Mouse (Mus musculus): ENCODE data around the gene Jaml. TPM values are rescaled to one million over a fixed set of nuclear protein-coding genes. Genes with fewer than 3 reads are reported as not detected.
"Not testable (repeated sequence)": the region's sequence is repeated elsewhere in the genome, so short reads cannot be mapped to it uniquely, and the experiment has no call there.

Jaml gene
- under 1 TPM; 0.26 to 0.84 TPM for total RNA-seq (2021)

DNA sequence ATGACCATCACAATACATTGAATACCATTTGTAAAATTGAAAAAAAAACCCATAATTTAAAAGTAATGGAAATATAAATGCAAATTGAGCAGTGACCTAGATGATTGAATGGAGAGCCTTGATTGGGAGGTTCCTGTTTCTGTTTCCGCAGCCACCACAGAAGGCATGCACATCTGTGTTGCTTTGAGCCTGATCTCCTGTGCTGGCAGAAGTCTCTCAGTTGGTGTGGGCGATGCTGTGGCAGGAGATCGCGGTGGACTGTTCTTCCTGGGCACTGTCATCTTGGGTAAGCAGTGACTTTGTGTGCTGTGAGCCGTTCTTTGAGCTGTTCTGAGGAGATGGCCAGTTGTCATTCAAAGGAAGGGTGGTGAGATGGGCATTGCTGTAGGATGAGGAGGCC lies at the start of gene Jaml:
Jaml (plus strand) TSS at position 173 of the 400 bp plus-strand sequence.
- intact Hi-C loops (cut with DNase I), result no loop called here
- DNase-seq (ENCODE audit: low spot score), result no peak

DNA sequence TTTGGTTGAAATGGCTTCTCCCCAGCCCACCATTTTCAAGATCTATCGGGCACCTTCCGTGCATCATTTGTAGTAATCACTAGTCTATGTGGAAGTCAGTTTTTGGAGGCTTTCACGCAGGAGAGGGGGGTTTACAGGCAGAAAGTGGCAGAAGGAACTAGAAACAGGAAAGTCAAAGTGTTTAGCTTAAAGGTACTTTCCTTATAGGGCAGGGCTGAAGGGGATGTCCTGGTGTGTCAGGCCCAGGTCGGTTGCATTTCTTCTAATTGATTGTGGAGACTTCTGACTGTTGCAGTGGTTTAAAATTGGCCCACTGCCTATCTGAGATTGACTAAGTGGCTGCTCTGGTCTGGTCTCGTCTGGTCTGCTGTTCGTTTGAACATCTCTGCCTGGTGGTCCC lies 48.6 kb upstream of the Jaml start:
- DNase-seq (ENCODE audit: low spot score), result no peak
- intact Hi-C loops (cut with DNase I), result no loop called here

DNA sequence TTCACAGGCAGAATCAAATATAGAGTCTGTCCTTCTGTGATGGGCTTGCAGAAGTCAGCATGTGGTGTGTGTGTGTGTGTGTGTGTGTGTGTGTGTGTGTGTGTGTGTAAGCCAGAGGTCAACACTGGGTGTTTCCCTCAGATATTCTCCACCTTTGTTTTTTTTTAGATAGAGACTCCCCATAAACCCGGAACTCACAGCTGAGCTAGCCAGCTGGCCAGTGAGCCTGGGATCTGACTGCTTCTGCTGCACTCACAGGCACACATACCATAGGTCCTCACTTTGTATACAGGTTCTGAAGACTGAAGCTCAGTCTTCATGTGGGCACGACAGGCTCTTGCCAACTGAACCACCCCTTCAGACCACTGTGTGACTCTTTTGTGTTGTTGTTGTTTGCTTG lies 46.7 kb upstream of the Jaml start:
- DNase-seq (ENCODE audit: low spot score), result no peak
- intact Hi-C loops (cut with DNase I), result no loop called here

DNA sequence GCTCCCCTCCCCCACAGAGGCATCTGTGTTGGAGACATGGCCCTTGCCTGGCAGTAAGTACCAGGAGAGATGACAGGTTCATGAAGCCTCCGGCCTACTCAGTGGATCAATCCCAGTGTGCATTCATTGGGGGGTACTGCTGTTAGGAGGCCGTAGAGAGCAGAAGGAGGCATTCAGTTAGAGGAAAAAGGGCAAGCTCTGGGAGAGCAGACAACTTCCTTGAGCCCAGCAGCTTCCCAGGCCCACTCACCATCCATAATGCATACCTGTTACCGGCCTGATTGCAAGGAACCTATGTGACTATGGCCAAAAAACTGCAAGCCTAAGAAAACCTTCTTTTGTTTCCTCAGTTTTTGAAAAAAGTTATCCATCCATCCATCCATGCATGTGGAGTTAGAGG lies 44.5 kb upstream of the Jaml start:
- DNase-seq (ENCODE audit: low spot score), result no peak
- intact Hi-C loops (cut with DNase I), result no loop called here

DNA sequence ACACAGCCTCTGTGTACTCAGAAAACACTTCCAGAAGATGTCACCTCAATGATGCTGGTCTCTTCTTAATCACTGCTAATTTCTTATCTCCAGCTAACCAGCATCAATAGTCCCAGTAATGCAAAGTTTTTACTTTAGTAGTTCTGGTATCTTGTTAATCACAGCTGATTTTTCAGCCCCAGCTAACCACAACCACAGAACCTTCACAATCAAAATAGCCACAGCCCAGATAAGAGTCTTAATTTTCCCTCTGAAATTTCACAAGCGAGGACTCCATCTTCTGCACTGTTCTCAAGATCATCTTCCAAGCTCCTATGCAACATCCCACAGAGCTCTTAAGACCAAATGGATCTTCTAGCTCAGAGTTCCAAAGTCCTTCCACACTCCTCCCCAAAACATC lies 41.2 kb upstream of the Jaml start:
- intact Hi-C loops (cut with DNase I); DNase-seq (ENCODE audit: low spot score): not testable (repeated sequence)

DNA sequence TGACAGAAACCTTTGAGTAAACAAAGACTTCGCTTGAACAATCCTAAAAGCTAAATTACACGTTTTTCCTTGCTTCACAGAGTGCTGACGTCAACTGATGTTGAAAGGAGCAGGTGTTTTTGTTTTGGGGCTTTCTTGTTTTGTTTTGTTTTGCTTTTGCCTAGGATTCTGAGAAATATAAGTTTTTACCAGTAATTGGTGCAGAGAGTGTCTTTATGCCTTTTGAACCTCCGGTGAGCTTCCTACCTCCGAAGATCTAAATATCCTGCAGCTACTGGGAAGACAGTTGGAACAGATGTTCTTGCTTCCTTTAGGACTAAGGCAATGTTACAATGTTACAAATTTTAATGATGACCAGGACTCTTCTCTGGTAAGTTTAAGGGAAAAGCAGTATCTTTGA lies 39.5 kb upstream of the Jaml start, which contains the start of gene Mpzl2:
Mpzl2 (plus strand) TSS at position 301 of the 400 bp plus-strand sequence.
- DNase-seq (ENCODE audit: low spot score), result no peak
- intact Hi-C loops (cut with DNase I), result no loop called here

DNA sequence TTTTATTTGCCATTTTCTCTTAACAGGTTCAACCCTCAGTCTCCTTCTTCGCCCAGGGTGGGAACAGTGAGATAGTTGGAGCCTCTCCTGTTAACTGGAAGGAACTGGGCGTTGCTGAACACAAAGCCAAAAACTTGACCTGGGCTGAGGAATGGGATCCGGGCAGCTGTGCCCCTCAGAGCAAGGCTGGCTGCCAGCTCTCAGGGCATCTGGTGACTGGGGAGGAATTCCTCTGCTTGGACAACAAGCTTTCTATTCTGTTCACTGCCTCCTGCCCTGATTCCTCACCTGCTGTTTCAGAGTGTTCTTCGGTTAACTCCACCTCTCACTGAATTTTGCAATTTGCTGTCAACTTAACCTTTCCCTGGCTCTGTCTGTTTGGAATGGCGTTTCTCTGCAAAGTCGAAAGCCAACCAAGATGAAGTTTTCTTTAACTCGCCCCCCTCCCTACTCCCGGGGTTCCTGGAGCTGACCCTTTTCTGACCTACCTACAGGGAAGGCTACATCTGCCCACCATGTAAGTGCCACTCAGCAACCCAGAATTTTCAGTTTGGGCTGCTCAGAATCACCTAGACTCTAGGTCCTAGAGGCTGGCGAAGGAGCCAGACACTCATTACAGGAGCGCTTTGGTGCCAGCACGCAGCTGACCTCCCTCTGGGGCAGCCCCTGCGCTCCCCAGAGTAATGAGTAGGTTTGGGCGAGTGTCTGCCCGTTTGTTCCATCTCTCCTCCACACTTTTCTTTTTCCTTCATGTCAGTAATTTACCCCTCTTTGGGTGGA lies 38.7 kb upstream of the Jaml start:
- DNase-seq (ENCODE audit: low spot score), result no peak
- intact Hi-C loops (cut with DNase I), result no loop called here

DNA sequence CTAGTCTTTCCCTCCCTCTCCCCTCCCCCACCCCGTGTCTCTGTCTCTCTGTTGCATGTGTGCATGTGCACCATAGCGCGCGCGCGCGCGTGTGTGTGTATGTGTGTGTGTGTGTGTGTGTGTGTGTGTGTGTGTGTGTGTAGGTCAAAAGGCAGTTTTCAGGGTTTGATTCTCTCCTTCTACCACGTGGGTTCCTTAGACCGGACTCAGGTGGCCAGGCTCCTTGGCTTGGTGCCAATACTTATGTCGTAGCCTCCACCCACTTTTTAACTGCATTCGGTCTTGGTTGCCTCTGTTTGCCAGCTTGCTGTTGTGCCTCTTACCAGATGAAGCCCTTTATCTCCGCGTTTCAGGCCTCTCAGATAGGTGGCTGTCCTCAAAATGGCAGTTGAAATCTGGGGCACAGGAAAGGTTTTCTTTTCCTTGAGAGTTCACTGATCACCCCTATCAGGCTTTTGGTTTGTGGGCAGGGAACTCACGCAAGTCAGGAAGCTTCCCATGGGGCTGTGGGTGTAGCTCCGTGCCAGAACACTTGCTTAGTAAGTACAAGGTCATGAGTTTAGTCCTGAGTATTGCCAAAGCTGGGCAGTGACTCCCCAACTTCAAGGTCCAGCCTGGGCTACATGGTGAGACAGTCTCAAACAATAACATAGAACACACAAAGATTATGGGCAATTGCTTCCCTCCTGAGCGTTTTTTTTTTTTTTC lies 37.7 kb upstream of the Jaml start:
- intact Hi-C loops (cut with DNase I), result no loop called here
- no peak for DNase-seq (ENCODE audit: low spot score)

DNA sequence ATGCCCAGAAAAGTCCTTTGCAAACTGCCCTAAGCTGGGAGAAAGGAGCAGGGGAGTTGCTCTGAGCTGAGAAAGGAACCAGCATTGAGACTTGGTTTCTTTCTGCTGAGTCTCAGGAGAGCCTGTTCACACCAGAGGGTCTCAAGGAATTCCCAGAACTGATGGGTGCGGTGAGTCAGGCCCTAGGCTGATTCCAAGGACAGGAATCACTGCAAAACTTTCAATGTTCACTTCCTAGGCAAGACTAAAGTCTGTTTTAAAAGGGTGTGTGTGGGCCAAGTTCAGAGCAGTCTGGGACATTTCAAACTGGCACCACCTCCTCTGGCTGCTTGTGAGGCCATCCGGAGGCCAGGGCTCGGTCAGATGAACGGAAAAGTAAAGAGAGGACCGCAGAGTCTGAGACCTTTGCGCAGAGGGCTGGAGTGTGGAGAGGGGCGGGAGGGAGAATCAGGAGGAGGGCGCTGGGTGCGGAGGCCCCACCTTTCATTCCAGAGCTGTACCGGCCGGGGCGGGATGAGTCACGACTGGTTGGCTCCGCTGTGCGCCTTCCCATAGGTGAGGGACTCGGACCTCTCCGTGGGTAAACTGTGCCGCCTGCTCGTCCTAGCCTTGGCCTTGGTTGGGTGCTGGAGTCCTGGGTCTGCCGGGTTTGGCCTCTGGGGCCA lies 36.8 kb upstream of the Jaml start:
- DNase-seq (ENCODE audit: low spot score), result peak; percentile 13
- intact Hi-C loops (cut with DNase I), result no loop called here

DNA sequence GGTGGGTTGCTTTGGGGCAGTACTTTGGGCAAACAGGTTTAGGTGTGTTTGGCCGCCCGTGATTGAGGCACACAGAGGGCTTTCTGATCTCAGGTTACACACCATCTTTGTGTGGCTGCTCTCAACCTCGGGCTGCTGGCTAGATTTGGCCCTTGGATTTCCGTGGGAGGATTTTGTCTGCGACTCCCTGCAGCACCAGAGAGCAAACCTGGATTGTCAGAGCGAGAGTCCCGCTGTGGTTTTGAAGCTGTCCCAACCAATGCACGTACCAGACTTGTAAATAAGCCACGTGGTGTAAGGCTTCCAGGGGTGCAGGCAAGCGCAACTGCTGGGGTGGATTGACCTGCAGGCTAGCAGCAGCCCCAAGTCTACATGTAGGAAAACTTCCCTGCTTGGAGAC lies 36.0 kb upstream of the Jaml start:
- intact Hi-C loops (cut with DNase I), result no loop called here
- no peak for DNase-seq (ENCODE audit: low spot score)

DNA sequence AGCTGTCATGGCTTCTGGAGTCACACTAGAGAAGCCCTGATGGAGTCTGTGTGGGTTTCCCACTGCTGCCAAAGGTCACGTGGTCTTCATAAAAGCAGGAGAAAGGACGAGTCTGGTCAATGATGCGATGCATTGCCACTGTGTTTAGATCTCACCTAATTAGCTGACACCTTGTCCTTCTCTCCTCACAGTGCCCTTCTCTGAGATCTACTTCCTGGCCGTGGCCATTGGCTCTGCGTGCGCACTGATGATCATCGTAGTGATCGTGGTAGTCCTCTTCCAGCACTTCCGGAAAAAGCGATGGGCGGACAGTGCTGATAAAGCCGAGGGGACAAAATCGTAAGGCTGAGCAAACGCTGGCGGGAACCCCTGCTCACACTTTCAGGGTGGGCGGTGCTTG lies 32.0 kb upstream of the Jaml start:
- no peak for DNase-seq (ENCODE audit: low spot score)
- intact Hi-C loops (cut with DNase I), result no loop called here

DNA sequence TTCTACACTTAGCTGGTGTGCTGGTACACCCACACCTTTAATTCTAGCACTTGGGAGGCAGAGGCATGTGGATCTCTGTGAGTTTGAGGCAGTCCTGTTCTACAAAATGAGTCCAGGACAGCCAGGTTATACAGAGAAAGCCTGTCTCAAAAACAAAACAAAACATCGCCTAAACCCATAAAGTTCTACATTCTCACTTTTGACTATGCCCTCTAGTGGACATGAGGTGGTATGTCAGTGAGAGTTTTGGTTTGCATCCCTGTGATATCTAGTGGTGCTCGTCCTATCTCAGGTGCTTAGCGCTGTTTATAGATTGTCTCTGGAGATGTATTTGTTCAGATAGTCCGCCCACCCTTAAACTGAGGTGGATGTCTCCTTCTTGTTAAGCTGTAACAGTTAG lies 30.5 kb upstream of the Jaml start:
- intact Hi-C loops (cut with DNase I), result loop anchor here (2.0 kb wide), 1 partner anchor 26 kb away; no protein-coding TSS in a partner anchor
- DNase-seq (ENCODE audit: low spot score), result no peak

DNA sequence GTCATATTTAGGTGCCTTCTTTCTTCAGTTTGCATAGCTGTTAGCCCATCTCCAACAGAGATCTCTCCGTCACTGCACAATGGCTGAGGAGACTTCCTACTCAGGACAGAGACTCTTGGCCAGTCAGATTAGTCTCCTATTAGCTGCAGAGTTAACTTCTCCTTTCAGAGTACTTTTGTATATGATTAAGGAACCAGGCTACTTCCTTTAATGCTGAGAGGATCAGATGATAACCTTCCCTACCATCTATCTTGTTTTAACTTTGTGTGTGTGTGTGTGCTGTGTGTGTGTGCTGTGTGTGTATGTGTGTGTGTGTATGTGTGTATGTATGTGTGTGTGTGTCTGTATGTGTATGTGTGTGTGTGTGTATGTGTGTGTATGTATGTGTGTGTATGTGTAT lies 29.3 kb upstream of the Jaml start:
- intact Hi-C loops (cut with DNase I), result loop anchor here (2.0 kb wide), 1 partner anchor 27 kb away; no protein-coding TSS in a partner anchor
- no peak for DNase-seq (ENCODE audit: low spot score)

DNA sequence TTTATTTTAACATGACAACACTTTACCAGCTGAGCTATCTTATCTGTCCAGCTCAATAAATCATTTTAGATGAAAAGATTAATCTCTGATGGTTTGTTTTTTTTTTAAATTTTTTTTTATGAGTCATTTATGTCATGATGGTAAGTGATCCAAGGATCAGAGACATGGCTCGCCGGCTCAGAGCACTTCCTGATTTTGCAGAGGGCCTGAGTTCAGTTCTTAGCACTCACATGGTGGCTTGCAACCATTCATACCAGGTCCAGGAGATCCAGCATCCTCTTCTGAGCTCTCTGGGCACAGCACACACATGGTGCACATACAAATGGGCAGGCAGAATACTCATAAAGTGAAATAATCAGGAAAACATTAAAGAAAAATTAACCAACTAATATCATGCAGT lies 28.7 kb upstream of the Jaml start:
- intact Hi-C loops (cut with DNase I), result no loop called here
- DNase-seq (ENCODE audit: low spot score), result no peak

DNA sequence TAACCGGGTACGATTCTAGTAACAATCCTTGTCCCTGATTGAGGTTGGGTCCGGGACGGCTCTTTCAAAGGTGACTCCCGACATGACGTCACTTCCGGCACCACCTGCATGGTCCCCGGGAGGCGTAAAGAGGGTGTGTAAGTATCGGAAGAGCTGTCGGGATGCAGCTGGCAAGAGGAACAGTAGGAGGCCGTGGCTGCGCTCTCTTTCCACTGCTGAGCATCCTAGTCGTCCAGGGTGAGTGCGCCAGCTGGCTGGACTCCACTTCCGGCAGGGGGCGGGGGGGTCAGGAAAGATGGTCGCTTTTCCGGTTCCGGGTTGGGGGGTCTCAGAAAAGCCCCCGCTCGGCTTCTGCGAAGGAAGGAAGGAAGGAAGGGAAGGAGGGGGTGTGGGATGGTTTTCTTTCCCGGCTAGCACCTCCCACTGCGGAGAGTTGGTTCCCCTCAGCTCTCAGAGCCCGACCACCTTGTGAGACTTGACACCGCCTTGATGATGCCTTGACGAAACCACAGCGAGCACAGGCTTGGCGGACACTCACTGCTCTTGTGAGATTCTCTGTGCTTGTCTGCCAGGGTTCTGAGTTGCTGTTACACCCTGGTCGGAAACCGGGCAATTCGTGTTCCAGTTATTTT lies 23.8 kb upstream of the Jaml start, which contains the start of gene Mpzl3:
Mpzl3 (plus strand) TSS at position 105 of the 632 bp plus-strand sequence.
- peak; percentile 38 for DNase-seq (ENCODE audit: low spot score)
- intact Hi-C loops (cut with DNase I), result no loop called here

DNA sequence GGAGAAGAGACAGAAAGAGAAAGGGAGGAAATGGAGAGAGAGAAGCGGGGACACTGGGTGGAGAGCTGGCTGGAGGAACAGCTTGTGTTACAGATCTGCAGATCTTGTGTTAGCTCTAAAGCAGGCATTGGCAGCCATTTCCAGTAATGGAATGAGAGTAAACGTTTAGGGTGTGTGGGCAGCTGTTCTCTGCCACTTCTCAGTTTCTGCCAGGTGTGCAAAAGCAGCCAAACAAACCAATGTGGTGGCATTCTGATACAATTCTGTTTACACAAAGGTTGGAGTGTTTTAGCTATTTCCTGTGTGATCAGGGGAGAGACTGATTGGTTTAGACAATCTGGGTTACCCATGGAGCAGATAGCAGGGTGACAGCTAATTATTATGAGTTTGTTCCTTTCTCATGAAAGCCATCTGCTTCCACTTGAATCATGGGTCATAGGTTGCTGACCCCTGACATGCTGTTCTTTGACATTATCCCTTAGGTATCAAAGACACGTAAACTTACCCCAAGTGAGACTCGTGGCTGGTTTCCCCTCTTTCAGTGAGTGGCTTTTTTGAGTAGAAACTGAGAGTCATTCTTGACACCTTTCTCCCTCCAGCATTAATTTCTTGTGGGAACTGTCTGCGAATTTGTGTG lies 20.6 kb upstream of the Jaml start:
- DNase-seq (ENCODE audit: low spot score), result no peak
- intact Hi-C loops (cut with DNase I), result no loop called here

DNA sequence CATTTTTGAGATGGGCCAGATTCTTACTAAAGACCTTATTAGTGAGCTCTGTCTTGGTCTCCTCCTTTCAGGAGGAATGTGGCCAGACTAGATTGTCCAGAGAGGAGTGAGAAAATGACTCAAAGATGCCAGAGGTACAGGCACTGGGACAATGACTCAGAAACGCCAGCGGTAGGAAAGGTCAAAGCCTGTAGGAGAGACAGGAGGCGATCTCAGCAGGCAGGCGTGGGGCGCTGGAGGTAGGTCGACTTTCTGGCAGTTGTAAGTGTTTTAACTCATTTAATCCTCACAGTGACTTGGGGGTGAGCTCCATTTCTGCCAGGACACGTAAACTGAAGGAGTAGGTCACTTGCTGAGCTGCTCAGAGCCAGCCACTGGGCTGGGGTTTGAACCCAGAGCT lies 18.8 kb upstream of the Jaml start:
- DNase-seq (ENCODE audit: low spot score), result no peak
- intact Hi-C loops (cut with DNase I), result no loop called here

DNA sequence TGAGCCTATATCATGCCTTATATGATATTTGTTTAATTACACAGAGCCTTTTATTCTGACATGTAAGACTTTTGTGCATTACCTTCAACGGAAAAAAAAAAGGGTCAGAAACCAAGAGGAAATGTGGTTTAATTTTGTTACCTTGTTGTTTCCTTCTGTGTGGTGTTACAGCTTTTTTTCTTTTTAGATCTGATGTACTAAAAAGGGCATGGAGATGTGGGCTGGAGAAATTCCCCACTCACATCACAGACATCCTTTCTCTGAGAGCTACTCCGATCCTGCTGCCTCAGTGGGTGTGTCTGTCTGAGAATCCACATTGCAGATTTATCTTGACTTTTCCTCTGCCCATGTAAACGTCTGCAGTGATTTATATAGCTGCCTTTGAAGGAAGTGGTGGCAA lies 16.3 kb upstream of the Jaml start:
- intact Hi-C loops (cut with DNase I), result no loop called here

DNA sequence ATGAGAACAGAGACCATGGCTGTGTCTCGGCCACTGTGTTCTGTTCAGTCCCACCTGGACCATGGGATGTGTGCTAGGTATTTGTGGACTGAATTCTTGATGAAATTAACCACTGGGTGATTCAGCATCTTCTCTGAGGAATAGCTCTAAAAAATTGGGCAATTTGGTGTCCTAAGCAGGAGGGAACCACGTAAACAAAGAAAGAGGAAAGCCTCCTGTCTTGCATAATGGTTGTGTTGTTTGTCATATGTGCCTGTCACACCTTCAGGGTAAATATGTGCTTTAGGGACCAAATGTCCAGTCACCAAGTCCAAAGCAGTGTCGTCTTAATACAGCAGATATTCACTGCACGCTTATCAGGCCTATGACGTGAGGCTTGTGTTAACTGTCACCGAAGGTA lies 14.6 kb upstream of the Jaml start:
- intact Hi-C loops (cut with DNase I), result no loop called here
- DNase-seq (ENCODE audit: low spot score), result no peak

More for the DNA sequence above, 16.3 kb upstream of the Jaml start:
- DNase-seq (ENCODE audit: low spot score), result no peak

DNA sequence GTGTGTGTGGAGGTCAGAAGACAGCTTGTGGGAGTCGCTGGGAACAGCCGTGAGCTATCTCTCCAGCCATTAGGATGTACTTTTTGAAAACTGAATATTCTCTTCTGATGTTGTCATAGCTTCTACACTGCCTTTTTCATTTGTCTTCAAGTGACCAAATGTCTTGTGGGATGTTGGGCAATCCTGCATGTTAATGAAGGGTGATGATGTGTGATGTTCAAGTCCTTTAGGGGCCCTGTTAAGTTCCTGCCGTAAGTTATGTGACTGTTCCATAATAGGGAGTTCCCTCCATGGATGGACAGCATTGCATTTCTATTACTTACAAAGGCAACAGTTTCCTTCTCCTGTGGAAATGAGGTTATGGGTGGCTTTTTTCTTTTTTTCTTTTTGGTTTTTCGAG lies 12.2 kb upstream of the Jaml start:
- no peak for DNase-seq (ENCODE audit: low spot score)
- intact Hi-C loops (cut with DNase I), result no loop called here

All from heart, postnatal 25 days (tissue).